Mouse (Mus musculus) liver, embryonic 15.5 days (tissue): ENCODE data around the gene Sgsm2. TPM values are rescaled to one million over a fixed set of nuclear protein-coding genes. Genes with fewer than 3 reads are reported as not detected.

Experiments
- ATAC-seq: fragments of 200-750 bp; cut with Nextera tagmentation; 2 replicates; pipeline ENCODE4 v1.8.0; 2017; ENCODE audit warnings: moderate number of reproducible peaks, mild to moderate bottlenecking, moderate library complexity; ENCODE audit not compliant: insufficient read depth
- H3K27ac ChIP-seq: fragments of 300-500 bp; sonication (generic); replicated peaks from 2 replicates; pipeline ENCODE4 v1.5.1; 2015; ENCODE audit warnings: mild to moderate bottlenecking, inconsistent platforms
- H3K27me3 ChIP-seq: fragments of 300-500 bp; sonication (generic); 2 replicates; pipeline ENCODE4 v1.6.1; 2015; ENCODE audit warnings: mild to moderate bottlenecking, inconsistent platforms
- H3K36me3 ChIP-seq: fragments of 300-500 bp; sonication (generic); replicated peaks from 2 replicates; pipeline ENCODE4 v1.6.1; 2015; ENCODE audit warnings: moderate library complexity, mild to moderate bottlenecking, inconsistent platforms
- H3K4me1 ChIP-seq: fragments of 300-500 bp; sonication (generic); replicated peaks from 2 replicates; pipeline ENCODE4 v1.6.1; 2015; ENCODE audit warnings: inconsistent platforms
- H3K4me2 ChIP-seq: fragments of 300-500 bp; sonication (generic); 2 replicates; pipeline ENCODE4 v1.6.1; 2015; ENCODE audit warnings: moderate library complexity, mild to moderate bottlenecking, inconsistent platforms
- H3K4me3 ChIP-seq: fragments of 300-500 bp; sonication (generic); replicated peaks from 2 replicates; pipeline ENCODE4 v1.5.1; 2015; ENCODE audit warnings: mild to moderate bottlenecking, inconsistent platforms
- H3K9ac ChIP-seq: fragments of 300-500 bp; sonication (generic); 2 replicates; pipeline ENCODE4 v1.6.1; 2015; ENCODE audit warnings: moderate library complexity, mild to moderate bottlenecking, inconsistent platforms
- H3K9me3 ChIP-seq: fragments of 300-500 bp; sonication (generic); replicated peaks from 2 replicates; pipeline ENCODE4 v1.6.1; 2016; ENCODE audit warnings: inconsistent platforms
- WGBS: fragments of 180-500 bp; shearing (Covaris S2); methylation state at CpG from one replicate; pipeline ENCODE4 v1.1.7; 2015; ENCODE audit warnings: mixed read lengths; ENCODE audit not compliant: insufficient replicate concordance; 5-methylcytosine and 5-hydroxymethylcytosine counted together
- polyA plus RNA-seq: library from polyadenylated mRNA; unstranded; fragments of >200 nt; fragmentation: Nextera tagmentation; extraction: Ambion mirVana; gene quantifications from 2 replicates; pipeline ENCODE4 v1.2.1, GENCODE M21; 2015

The Sgsm2 gene
- polyA plus RNA-seq, 1 experiment from 2014 or later, result 1.2 TPM

DNA sequence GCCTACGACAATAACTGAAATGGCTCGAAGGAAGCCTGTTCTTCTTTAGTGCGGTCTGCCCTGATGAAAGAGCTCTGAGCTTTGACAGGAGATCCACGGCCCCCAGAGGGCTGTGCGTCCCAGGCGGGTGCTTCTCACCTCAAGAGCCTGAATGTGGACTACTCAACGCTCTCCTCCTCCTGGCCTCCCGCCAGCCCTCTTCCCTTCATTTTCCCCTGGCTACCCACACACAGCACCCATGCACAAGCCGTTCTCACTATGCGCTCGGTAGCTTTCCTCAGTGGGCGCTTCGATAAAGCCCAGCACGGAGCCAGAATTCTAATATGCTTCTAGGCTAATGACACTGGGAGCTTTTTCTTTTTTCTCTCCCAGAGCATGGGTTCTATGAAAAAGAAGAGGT, 14.9 kb downstream of the Sgsm2 start:
- no peaks in the 10 kb centered on the region for H3K9me3 ChIP-seq
- no peaks in the 10 kb centered on the region for H3K36me3 ChIP-seq
- H3K4me1 ChIP-seq, result 0 out of 2 replicates have a peak, but pooled peaks cover 6% of the 10 kb centered on the region
- 78% methylated on average over 14 of the region's 14 CpGs for WGBS
- H3K27ac ChIP-seq, result no peak overlapping the region
- no peaks in the 10 kb centered on the region for H3K27me3 ChIP-seq
- no peak overlapping the region for H3K9ac ChIP-seq
- no peak overlapping the region for H3K4me2 ChIP-seq
- no peak for ATAC-seq
- no peak overlapping the region for H3K4me3 ChIP-seq

DNA sequence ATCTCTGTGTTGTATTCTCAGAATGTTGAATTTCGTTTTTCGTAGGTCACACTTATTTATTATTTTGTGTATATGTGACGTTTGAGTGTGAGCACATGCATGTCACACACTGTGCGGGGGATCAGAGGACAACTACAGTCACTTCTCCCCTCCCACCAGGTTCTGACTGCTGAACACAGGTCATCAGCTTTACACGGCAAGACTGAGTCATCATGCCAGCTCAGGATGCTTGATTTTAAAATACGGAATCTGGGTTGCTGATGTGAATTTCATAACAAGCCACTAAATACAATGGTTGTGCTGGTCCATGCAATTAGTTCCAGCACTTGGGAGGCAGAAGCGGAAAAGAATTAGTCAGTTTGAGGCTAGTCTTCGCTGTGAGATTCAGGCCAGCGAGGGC, 15.9 kb downstream of the Sgsm2 start:
- WGBS, result 80% methylated on average over 9 of the region's 9 CpGs
- Histone ChIP-seq H3K36me3 (no peaks in the 10 kb centered on the region), H3K4me1 (0 out of 2 replicates have a peak, but pooled peaks cover 8% of the 10 kb centered on the region), H3K4me3 (no peak overlapping the region), H3K9me3 (no peaks in the 10 kb centered on the region), H3K27ac (no peak overlapping the region), H3K9ac (no peak overlapping the region), H3K4me2 (no peak overlapping the region), H3K27me3 (no peaks in the 10 kb centered on the region)
- ATAC-seq, result no peak

DNA sequence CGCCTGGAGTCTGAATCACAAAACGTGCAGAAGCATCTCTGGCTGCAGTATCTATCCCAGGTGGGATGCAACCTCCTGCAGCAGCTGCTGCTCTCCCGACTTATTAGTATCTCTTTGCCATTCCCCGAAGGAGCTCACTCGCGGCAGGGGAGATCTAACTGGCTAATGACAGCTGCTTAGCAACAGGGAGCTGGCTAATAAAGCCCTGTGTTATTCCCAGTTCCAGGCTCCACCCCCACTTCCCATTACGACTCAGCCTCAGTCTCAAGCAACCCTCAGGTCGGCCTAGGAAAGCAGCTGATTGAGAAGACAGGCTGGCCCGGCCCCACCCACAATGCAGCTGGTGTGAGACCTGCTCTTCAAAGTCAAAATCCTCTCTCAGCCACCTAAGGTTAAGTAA, 20.1 kb downstream of the Sgsm2 start:
- H3K27ac ChIP-seq, result no peak overlapping the region
- no peaks in the 10 kb centered on the region for H3K9me3 ChIP-seq
- H3K36me3 ChIP-seq, result no peaks in the 10 kb centered on the region
- ATAC-seq, result no peak
- no peak overlapping the region for H3K4me2 ChIP-seq
- H3K9ac ChIP-seq, result no peak overlapping the region
- H3K27me3 ChIP-seq, result no peaks in the 10 kb centered on the region
- 0 out of 2 replicates have a peak, but pooled peaks cover 7% of the 10 kb centered on the region for H3K4me1 ChIP-seq
- H3K4me3 ChIP-seq, result no peak overlapping the region
- 20% methylated on average over 9 of the region's 9 CpGs for WGBS

DNA sequence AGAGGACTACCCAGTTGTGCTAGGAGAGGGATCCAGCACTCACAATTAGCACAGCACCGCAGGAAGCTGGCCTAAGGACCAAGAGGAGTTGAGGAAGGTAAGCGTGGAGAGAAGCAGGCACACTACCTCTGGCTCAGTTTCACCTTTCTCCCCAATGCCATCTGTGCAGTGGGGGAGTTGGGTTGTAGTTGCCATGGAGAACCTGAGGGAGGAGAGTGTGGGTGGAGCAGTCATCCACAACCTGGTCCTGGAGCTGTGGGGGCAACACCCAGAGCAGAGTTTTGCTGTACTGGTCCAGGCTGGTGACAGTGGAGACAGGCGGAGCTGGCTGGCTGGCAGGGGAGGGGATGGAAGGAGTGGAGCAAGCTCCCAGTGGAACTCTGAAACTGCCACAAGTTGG, 22.2 kb downstream of the Sgsm2 start:
- H3K27me3 ChIP-seq, result no peaks in the 10 kb centered on the region
- ATAC-seq, result no peak
- 0 out of 2 replicates have a peak, but pooled peaks cover 2% of the 10 kb centered on the region for H3K4me1 ChIP-seq
- no peak overlapping the region for H3K4me2 ChIP-seq
- WGBS, result 57% methylated on average over 3 of the region's 3 CpGs
- H3K9ac ChIP-seq, result no peak overlapping the region
- no peak overlapping the region for H3K27ac ChIP-seq
- H3K9me3 ChIP-seq, result no peaks in the 10 kb centered on the region
- H3K4me3 ChIP-seq, result no peak overlapping the region
- no peaks in the 10 kb centered on the region for H3K36me3 ChIP-seq

DNA sequence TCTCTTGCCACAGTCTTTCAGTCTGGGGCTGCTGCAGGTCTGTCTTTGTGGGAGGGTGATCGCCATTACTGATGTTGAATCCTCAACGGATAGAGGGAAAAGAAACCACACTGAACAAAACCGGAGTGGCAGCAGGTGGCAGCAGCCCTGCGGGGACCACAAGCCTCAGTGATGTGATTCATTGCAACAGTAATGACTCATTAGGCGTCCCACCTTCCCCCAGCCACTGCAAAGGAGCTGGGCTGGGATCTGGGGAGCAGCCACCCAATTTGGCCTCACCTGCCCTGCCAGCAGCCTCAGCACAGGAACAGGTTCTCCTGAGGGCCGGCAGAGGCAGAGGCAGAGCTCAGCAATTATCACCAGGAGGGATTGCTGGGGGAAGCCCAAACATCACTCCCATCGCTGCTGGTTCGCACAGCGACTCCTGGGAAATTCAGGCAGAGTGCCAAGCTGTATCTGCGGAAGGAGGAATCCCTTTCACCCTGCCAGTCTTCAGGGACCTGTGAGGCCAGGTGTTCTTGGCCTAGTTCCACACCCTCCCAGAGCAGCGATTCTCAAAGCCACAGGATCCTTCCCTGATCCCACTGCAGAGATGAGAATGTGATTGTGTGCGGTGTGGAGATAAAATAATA, 25.8 kb downstream of the Sgsm2 start:
- H3K27ac ChIP-seq, result no peak overlapping the region
- no peak for ATAC-seq

DNA sequence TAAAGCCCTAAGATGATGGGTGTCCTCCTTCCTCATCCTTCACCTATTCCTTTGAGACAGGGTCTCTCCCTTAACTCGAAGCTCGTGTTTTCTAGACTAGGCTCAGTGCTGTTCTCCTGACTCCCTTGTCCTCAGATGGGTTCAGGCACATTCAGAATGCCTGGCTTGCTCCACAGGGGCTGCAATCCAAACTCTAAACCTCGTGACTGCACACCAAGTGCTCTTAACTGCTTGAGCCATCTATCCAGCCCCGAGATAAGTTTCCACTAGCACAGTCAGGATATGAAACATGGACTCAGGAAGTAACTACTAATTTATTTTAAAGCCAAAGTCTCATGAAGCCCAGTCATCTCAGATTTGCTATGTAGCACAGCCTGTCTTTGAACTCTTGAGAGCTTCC, 26.3 kb downstream of the Sgsm2 start:
- Histone ChIP-seq H3K27ac (no peak overlapping the region), H3K4me1 (no peaks in the 10 kb centered on the region), H3K9ac (no peak overlapping the region), H3K4me3 (no peak overlapping the region), H3K27me3 (no peaks in the 10 kb centered on the region), H3K9me3 (no peaks in the 10 kb centered on the region), H3K4me2 (no peak overlapping the region), H3K36me3 (no peaks in the 10 kb centered on the region)
- 51% methylated on average over 4 of the region's 4 CpGs for WGBS
- ATAC-seq, result no peak

More for the DNA sequence above, 25.8 kb downstream of the Sgsm2 start:
- Histone ChIP-seq H3K27me3 (no peaks in the 10 kb centered on the region), H3K4me1 (no peaks in the 10 kb centered on the region), H3K36me3 (no peaks in the 10 kb centered on the region), H3K9me3 (no peaks in the 10 kb centered on the region), H3K4me2 (no peak overlapping the region), H3K4me3 (no peak overlapping the region), H3K9ac (no peak overlapping the region)
- 60% methylated on average over 12 of the region's 12 CpGs for WGBS

DNA sequence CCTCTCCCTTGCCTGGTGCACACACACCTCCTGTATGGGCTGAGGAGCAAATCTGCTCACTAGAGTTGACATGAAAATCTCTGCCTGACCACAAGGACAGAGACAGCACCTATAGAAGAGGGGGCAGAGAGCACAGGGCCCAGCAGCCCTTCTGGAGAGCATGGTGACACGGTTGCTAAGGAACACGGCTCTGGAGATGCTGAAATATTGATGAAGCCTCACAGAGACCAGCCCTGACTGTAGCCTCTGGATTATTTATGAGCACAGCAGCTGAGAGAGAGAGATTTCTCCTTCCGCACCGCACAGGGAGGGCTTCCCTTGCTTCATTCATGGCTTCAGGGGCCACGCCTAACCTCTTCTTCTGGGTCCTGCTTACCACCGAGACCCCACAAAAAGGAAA, 27.3 kb downstream of the Sgsm2 start:
- no peaks in the 10 kb centered on the region for H3K4me1 ChIP-seq
- no peak overlapping the region for H3K27ac ChIP-seq
- H3K9ac ChIP-seq, result no peak overlapping the region
- ATAC-seq, result no peak
- H3K9me3 ChIP-seq, result no peaks in the 10 kb centered on the region
- no peak overlapping the region for H3K4me2 ChIP-seq
- H3K27me3 ChIP-seq, result no peaks in the 10 kb centered on the region
- 67% methylated on average over 6 of the region's 6 CpGs for WGBS
- no peak overlapping the region for H3K4me3 ChIP-seq
- no peaks in the 10 kb centered on the region for H3K36me3 ChIP-seq

DNA sequence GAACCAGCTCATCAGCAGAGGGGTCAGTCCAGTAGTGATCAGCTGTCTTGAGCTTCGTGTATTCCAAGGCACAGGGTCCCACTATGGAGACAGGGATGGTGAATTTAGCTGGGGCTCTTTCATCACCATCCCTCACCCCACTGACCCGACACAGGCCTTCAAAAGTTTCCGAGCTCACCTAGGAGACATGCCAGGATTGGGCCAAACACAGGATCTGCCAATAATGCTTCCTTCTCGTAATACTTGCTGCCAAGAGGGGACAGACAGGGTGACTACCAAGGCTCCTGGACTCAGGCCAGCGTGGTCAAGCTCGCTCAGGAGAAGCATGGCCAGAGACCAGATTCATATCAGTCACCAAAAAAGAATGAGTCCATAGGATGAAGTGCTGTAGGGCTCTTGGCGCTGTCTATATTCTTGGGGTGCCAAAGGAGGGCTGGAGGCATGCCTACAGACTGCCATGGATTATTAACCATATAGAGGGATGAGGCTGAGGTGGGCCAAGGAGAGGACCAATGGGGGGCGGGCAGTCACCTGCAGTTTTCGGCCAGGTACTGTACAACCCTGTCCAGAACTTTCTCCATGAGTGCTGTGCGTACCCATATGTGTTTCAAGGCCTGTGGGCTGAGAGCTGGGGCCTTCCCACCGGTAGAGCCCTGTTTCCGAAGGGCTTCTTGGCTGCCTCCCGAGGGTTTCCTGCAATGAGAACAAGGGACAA, 28.7 kb downstream of the Sgsm2 start:
- Histone ChIP-seq H3K9me3 (no peaks in the 10 kb centered on the region), H3K4me1 (no peaks in the 10 kb centered on the region), H3K27me3 (no peaks in the 10 kb centered on the region), H3K4me3 (no peak overlapping the region), H3K9ac (no peak overlapping the region), H3K27ac (no peak overlapping the region), H3K36me3 (no peaks in the 10 kb centered on the region), H3K4me2 (no peak overlapping the region)
- no peak for ATAC-seq
- WGBS, result 70% methylated on average over 13 of the region's 13 CpGs

DNA sequence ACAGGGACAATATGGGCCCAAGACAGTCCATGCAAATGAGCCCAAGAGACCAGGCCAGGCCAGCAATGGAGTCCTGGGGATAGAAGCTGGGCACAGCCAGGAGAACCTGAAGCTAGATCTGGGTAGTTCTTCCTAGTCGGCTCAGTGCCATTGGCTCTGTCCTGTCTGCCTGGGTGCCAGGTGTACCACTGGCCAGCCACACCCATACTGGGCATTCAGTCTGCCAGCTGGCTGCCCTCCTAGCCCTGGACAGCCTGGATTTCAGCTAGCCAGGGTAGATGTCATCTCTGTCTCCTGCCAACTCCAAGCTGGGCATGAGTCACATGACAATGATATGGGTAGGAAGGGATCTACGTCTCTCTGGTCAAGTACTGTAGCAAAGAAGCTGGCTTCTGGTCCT, 29.7 kb downstream of the Sgsm2 start:
- H3K36me3 ChIP-seq, result no peaks in the 10 kb centered on the region

DNA sequence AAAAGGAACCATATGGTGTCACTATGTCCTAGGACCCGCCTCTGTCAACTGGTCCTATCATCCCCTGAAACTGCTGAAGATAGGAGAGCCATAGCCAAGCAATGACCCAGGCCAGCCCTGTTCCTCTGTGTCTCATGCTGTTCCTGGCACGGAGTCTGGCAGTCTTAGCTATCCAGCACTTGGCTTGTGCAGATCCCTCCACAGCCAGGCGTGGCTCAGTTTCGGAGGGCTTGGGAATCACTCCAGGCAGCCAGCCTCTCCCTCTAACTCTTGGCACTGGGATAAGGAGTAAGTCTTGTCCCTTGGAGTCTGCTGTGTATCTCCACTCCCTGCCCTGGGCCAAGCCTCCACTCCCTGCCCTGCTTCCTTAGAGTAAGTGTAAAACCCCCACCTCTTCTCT, 30.2 kb downstream of the Sgsm2 start:
- no peak for ATAC-seq
- Histone ChIP-seq H3K4me2 (no peak overlapping the region), H3K27me3 (no peaks in the 10 kb centered on the region), H3K9ac (no peak overlapping the region), H3K4me3 (no peak overlapping the region), H3K9me3 (no peaks in the 10 kb centered on the region), H3K27ac (no peak overlapping the region), H3K4me1 (no peaks in the 10 kb centered on the region), H3K36me3 (no peaks in the 10 kb centered on the region)
- WGBS, result 70% methylated on average over 4 of the region's 4 CpGs

More for the DNA sequence above, 29.7 kb downstream of the Sgsm2 start:
- no peak for ATAC-seq
- H3K27ac ChIP-seq, result no peak overlapping the region
- 74% methylated on average over 2 of the region's 2 CpGs for WGBS
- no peaks in the 10 kb centered on the region for H3K27me3 ChIP-seq
- no peaks in the 10 kb centered on the region for H3K9me3 ChIP-seq
- no peak overlapping the region for H3K4me3 ChIP-seq
- no peak overlapping the region for H3K9ac ChIP-seq
- no peaks in the 10 kb centered on the region for H3K4me1 ChIP-seq
- no peak overlapping the region for H3K4me2 ChIP-seq

DNA sequence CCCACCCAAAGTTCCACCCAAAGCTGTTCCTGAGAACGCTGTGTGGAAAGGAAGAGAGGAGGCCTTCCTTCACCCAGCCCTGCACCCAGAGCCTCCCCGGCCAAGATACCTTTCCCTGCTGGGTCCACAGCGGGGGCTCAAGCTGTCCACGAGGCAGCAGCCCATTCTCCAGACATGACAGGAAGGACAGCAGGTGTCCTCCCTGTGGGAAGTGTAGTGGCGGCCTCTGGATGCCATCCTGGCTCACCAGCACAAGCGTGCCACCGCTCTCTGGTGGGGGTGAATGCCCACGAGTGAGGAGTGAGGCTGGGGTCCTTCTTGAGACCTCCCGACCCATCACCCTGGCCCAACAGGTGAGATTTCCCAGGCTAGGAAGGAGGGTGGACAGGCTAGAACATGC, 31.6 kb downstream of the Sgsm2 start:
- ATAC-seq, result no peak
- H3K4me3 ChIP-seq, result no peak overlapping the region
- 80% methylated on average over 9 of the region's 9 CpGs for WGBS
- H3K4me2 ChIP-seq, result no peak overlapping the region
- H3K36me3 ChIP-seq, result no peaks in the 10 kb centered on the region
- no peak overlapping the region for H3K27ac ChIP-seq
- no peak overlapping the region for H3K9ac ChIP-seq
- no peaks in the 10 kb centered on the region for H3K9me3 ChIP-seq
- no peaks in the 10 kb centered on the region for H3K27me3 ChIP-seq
- H3K4me1 ChIP-seq, result no peaks in the 10 kb centered on the region
